Mouse (Mus musculus) brain, embryonic 18.5 days (tissue): ENCODE data around the gene Slc2a6.
A peak's percentile ranks its signal among the peaks of the same experiment; 100 is the strongest.

Source experiments
- DNase-seq: peaks from one replicate; pipeline ENCODE4 v3.0.0-alpha.2; 2012; ENCODE audit warnings: low read depth, low spot score

Gene Slc2a6

DNA sequence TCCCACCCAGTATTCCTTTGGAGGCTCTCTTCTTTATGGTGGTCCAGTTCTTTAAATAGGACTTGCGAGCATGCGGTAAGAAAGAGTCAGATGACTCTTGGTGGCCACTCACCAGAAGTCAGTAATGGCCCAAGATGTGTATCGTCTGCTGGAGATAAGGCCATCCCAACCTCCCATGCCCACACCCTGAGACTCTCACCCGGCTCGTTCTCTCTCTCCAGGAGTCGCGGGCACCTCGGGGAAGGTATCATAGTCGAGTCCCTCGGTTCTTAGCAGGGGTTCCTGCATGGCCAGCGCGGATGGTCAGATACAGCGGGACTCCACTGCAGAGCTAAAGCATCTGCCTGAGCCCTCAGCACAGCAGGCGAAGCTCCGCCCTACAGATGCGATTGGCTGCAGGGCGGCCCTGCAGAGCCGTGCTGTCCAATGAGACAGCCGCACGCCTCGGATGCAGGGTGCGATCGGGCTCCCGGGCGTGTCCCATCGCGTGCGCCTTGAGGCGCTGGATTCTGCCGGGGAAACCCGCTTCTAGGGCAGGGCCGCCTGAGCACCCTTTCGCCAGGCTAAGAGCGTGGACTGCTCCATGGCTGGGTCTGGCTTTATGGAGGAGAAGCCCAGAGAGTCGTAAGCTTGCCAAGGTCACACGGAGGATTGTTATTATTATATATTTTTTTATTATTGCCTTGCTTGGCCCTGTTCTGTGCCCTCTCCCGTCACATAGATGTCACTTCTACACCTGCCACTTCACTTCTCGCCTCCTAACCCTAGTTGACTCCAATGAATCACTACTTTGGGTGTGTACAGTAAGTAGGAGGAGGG lies at the start of gene Slc2a6:
Gene Slc2a6, minus strand, starts transcription at position 381 of the 819 bp plus-strand sequence.
- peak; percentile 83 for DNase-seq

DNA sequence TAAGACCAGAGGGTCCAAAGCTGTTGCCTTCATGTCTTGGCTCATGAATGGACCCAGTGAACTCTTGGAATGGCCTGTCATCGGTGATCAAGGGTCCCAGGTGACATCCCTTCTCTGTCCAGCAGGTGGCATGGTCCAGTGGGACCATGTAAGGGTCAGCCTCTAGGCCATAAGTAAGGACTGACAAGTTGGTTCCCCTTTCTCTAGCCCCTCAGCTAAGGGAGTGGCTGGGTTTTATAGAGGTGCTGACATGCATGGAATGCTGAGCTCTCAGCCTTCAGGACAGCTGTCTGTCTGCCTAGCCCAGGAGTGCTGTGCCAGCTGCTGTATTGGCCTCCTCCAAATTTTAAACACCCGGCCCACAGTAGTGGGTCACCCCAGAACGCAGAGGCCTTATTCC lies 47.7 kb upstream of the Slc2a6 start:
- no peak for DNase-seq

DNA sequence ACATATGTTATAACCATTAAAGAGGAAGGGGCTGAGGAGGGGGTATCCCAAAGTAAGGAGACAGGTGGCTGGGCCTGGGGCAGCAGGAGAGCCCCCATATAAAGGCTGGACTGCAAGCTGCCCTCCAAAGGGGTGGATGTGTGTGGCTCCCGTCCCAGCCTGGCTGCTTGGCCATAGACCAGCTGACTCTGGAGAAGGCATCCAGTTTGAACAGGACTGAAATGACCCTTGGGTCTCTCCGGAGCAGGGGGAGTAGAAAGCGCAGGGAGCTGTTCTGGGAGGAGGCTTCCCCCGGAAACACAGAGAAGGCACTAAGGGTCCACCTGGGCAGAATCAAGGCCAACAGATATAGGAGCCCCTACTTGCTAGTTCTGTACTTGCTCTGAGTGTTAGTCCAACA lies 47.0 kb upstream of the Slc2a6 start:
- DNase-seq = no peak

DNA sequence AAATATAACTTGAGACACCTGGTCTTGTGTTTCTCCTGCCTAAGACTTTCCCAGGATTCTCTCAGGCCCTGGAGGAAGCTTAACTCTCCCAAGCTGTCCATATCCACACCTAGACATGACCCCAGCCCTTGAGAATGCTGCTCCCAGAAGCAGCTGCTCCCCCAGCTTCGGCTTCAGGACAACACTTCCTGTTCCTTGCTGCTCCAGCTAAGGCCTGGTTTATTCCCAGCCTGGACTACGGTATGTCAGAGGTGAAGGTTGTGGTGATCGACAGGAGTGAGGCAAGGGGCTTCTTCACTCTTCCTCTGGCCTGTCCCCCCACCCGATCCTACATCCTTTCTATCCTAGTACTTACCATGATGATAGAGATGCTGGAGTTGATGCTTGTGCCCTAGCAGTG lies 45.6 kb upstream of the Slc2a6 start:
- no peak for DNase-seq

DNA sequence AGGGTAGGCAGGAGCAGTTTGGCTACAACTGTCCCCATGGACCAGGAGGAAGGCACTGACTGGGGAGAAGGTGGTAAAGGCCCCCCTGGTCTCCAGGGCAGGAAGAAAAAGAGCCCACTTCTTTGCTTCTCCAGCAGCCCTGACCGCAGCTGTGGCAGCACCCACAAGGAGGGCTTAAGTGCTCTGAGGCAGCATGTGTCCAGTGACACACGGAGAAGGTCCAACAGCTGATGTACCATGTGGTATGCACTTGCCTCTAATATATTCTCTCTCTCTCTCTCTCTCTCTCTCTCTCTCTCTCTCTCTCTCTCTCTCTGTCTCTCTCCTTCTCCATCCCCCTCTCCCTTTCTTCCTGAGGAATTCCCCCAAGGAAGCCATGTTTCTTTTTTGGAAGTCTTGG lies 44.2 kb upstream of the Slc2a6 start, which contains the start of gene Mymk:
Gene Mymk, minus strand, starts transcription at position 202 of the 400 bp plus-strand sequence.
- DNase-seq = no peak

DNA sequence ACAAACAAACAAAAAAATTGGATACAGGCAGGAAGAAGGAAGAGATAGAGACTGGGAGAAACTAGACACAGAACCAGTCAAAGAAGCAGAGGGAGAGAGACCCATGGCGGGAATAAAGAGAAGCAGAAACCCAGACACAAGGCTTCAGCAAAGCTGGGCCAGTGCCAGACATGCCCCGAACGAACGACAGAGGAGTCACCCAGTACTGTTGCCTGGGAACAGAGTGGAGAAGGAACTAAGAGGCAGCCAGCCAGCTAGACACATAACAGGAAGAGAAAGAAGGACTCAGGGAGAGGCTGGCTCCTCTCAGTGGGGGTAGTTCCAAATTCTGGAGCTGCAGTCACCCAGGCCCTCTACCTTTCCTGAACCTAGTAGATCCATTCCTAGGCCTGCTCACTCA lies 43.3 kb upstream of the Slc2a6 start:
- DNase-seq = peak; percentile 69

DNA sequence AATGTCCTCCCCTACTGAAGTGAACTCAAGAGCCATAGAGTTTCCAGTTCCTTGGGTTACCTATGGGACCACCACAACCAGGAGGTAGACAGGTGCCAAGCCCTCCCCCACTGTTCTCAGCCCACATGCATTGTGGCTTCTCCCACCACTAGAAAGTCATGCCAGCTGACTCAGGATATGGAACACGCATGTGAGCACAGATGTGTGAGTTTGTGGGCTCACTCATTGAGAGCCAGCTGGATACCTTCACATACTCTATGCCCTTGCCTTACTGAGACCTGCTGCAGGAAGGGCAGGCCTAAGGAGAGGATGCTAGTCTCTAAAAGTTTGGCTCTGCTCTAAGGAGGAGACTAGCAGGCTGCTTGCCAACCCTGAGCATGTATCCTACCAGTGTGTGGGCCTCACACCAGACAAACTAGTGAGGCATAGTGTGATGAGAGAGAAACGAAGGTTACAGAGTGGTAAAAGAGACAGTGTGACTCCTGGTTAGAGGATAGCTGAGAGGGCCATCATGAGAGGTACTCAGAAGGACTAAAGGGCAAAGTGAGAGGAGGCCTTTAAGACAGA lies 42.5 kb upstream of the Slc2a6 start:
- no peak for DNase-seq

DNA sequence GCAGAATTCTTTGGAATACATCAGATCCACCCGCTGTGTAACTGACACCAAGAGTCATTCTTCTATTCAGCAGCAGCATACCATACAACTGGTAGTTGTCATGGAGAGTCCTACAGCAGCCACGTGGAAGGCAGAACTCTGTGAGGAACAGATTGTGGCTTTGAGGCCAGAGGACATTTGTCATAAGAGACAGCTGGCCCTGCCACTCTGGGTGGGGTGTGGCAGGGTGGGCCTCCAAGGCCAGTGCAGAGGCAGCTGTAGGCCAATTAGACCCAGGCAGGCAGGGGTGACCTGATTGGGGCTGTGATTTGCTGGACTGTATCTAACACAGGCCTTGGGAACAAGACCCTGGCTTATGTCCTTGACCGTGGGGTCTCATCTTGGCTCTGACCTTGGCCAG lies 41.8 kb upstream of the Slc2a6 start:
- DNase-seq = no peak

DNA sequence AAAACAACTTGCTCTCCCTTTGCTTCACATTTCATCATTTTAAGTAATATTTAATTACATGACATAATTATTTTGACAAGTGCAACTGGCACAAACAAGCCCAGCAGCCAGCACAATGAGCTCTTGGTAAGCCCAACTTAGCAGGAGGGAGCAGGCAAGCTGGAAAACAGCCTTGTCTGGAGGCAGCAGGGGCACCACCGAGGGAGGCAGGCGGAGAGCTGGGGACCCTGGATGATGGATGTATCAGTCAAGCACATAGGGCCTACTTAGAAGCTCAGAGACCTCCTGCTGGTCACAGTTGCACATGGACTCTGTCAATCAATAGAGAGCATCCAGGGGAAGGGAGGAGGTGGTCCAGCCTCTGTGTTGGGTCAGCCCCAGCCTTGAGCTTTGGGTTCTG lies 40.2 kb upstream of the Slc2a6 start:
- DNase-seq = no peak

DNA sequence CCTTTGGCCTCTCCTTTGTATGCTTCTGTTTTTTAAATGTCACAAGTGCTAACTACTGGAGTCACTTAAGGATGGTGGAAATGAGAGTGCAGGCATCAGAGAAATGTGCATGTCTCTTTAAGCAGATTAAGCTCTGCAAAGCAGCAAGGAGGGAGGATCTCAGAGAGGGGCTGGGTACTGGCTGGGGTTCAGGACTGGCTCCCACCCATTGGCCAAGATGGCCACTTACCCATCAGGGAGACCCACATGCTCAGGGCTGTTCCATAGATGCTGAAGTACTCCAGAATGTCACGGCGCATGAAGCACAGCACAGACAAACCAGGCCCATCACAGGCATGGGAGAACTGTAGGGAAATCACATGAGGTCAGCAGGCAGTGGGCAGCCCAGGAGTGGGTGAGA lies 39.3 kb upstream of the Slc2a6 start:
- DNase-seq = no peak

DNA sequence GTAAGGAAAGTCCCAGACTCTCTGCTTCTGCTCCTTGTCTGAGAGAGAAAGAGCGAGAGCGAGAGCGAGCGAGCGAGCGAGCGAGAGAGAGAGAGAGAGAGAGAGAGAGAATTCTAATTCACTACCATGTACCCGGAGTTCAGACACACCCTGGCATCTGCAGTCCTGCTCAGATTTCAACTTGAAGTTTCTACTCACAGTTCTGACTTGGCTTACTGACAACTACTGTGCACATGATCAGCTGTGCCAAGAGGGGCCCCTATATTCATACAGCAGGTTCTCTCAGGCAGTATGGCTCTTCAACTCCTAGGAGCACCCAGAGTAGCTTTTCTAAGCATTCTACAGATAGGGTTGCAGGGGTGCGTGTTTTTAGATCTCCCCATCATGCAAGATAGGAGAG lies 31.4 kb upstream of the Slc2a6 start:
- DNase-seq = no peak

DNA sequence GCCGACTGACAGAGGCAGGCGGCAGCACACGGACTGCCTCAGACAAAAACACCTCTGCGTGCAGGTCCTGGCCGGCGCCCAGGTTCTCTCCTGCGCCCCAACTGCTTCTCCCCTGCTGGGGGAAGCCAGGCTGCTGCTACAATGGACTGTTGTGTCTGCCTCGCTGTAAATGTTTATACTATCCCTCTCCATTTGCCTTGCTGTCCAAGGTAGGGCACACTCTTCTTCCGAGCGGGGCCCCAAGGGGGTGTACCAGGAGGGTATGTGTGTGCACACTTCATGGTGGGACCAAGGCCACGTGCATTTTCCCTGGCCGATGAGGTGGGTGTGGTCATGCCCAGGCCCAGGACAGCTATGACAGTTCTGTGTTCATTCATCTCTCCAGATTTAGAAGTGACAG lies 31.0 kb upstream of the Slc2a6 start:
- no peak for DNase-seq

DNA sequence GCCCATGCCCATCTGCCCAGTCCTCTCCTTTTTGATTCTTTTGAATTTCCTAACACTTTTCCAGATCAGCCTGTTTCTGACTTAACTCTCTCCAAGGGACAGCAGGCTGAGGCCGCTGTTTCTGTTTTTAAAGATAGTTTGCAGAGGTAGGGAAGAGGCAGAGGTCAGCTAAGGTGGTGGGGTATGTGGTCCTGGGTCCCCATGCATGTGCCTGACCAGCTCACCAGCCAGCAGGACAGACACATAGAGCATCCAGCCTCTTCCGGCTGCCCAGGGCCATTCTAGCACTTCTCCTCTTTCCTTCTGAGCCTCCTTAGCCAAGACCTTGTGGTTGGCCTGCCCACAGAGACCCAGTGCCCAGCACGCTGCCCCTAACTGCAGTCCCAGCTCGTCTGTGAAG lies 30.5 kb upstream of the Slc2a6 start:
- DNase-seq = no peak

DNA sequence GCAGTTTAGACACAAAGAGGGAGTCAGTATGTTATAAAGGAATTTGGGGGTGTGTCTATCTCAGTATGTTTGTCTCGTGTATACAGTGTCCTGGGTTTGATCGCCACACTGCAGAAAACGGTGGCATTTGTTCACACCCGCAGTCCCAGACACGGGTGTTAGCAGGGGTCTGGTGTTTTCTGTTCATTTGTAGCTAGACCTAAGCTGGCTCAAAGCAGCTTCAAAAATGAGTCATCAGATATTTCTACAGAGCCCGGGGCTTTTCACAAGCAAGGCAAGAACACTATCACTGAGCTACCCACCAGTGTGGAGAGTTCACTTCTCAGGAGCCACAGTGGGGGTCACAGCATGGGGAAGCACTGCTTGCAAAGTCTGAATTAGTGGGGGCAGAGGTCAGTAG lies 21.6 kb upstream of the Slc2a6 start:
- DNase-seq = no peak

DNA sequence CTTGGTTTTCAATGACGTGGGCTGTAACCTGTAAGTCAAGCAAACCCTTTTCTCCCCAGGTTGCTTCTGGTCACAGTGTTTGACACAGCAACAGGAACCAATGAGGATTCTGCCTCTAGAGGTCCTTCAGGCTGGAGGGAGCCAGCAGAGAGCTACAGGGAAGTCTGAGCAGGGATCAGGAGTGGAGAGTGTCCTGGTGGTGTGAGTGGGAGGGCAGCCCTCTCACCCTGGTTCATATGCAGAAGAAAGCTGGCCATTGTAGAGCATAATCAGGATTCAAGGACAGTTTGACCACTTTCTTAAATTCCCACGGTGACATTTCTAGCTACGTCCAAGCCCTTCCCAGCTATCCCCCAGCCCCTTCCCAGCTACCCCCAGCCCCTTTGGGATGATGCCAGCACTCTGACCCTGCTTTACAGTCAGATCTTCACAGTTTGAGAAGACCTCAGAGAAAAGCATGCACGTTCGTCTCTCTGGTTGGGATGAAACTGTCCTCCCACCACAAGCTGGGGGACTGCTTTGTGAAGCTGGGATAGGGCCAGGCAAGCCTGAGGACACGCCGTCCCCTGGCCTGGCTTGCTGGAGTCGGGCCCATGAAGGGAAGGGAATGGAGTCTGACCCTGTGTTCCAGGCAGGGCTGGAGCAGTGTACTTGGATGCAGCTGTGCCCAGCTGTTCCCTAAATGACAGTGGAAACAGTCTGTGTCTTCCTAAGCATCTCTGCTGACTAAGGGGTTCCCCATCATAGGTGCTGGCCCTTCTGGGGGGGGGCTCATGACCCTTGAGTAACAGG lies 18.4 kb upstream of the Slc2a6 start:
- DNase-seq = no peak

DNA sequence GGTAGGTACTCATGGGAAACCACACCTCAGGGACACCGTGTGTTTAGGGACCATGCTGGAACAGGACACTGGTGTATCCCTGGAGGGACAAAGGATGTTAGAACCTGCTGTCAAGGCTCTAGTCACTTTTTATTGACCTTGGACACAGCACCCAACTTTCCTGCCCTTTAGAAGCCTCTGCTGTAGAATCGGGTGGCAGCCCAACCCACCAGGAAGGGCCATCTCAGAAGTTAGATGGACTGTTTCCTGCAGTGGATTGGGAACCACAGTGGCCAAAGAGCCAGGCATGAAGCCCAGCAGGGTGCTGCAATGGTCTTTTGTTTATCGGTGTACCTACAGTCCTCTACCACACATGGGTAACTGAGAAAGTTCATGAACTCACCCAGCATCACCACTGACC lies 16.8 kb upstream of the Slc2a6 start:
- DNase-seq = no peak

DNA sequence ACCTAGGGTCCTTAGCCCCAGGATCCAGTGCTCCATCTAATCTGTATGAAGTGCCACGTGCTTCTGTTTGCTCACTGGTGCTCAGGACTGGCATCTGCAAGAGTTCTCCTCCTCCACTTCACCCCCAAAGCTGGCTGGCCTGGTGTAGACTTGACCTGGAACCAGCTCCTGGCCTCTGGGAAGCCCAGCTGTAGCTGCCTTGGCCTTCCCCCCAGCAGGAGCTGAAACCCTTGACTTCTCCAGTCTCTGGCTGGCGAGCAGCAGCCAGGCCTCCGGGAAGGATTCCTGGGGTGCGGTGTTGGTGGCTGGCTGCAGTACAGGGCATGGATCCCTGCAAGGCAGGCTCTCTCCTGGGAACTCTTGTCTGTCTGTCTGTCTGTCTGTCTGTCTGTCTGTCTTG lies 16.4 kb upstream of the Slc2a6 start:
- no peak for DNase-seq

DNA sequence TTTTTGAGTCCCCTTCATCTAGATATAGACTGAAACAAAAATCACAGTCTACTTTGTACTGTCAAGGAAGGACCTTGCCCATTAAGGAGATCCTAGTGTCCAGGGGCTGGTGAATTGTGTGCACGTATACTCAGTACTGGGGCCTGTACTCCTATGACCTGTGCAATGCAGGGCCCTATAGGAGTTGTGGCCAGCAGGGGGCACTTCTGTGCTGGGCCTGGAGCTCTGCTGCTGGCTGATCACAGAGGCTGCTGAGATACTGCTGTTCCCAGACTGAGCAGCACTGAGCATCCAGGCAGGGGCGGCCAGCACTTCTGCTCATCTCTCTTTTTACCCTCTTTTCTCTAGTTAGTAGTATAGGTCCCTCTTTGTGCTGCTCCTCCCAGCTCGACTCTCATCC lies 15.7 kb upstream of the Slc2a6 start:
- peak; percentile 54 for DNase-seq

DNA sequence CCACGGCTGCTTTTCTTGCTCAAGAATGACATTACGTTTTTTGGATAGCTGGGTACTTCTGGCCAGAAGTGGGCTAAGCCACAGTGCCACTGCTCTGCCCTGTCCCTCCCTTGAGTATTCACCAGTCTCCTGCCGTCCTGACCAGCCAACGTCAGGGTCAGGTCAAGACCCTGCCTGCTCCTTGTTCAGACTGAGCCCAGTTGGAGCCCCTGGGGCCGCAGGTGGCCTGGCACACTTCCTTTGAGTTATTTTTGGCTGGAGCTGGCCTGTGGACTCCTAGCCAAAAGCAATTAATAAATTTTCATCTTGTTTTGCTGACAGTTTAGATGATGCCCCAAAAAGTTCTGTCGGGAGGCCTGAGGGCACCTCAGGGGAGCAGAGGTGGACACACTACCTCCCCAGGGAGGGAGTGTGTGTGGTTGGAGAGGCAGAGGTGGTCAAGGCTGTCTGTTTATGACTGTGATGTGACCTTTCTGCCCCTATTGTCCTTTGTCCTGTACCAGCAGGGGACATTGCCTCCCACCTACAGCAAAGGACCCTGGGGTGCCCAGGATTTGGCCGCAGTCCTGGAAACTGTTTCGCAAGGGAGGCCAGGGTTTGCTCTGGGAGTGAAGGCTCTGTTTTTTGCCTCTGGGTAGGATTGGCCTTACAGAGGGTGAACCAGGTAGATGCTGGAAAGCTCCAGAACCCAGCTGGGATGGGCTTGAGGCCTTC lies 14.5 kb upstream of the Slc2a6 start:
- DNase-seq = no peak

DNA sequence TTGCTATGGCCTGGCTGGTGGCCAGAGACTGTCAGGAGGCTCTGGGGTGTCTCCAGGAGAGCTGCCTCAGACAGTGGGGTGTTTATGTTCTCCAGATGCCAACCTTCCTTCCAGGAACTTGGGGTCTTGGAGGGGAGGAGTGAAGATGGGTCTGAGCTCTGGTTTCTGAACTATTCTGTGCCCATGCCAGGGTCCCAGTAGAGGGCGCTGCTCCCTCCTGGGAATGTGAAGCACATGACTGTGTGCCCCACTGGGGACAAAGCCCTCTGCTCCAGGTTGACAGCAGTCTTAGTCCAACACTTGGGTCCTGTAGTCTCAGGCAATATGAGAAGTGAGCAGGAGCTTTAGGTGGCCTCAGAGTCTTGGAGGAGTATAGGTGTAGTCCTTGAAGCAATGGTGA lies 11.5 kb upstream of the Slc2a6 start:
- DNase-seq = no peak

DNA sequence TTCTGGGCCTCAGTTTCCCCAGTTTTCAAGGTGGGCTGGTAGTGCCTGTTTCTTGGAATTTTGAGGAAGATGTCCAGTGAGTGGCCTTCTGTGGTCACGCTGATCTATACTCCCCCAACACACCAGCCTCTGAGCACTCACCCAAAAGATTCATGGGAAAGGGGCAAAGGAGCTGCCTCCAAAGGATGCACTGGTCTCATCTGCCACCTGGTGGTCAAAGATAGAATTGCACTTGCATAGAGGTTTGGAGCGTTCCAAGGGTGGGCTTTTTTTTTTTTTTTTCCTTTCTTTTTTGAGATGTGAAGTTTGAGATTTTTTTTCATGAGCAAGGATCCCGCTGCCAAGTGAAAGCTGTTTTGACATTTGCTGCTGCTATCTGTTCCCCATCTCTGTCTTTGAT lies 10.8 kb upstream of the Slc2a6 start:
- DNase-seq = peak; percentile 60

DNA sequence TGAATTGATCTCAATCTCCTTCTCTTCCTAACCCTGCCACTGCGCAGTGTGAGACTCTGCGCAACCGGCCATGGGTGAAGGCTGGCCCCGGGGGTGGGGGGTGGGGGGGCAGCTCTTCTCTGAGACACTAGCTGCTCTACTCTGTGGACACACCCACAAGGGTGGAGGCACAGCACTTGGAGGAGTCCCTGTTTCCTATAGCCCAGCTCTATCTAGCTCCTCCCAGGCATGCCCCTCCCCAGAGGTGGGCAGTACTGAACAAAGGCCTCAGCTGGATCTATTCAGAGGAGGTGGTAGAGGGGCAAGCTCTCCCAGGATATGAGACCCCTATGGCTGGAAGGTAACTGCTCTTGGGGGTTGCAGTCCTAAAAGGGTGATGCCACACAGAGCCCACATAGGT lies 9.2 kb upstream of the Slc2a6 start:
- no peak for DNase-seq
